Mouse (Mus musculus) layer of hippocampus, adult 9-10 months (tissue): ENCODE results near the gene Gm14137.

Experiments
- DNase-seq: peaks from one replicate; pipeline ENCODE4 v3.0.0; 2022; ENCODE audit warnings: low spot score

Gm14137 gene

DNA sequence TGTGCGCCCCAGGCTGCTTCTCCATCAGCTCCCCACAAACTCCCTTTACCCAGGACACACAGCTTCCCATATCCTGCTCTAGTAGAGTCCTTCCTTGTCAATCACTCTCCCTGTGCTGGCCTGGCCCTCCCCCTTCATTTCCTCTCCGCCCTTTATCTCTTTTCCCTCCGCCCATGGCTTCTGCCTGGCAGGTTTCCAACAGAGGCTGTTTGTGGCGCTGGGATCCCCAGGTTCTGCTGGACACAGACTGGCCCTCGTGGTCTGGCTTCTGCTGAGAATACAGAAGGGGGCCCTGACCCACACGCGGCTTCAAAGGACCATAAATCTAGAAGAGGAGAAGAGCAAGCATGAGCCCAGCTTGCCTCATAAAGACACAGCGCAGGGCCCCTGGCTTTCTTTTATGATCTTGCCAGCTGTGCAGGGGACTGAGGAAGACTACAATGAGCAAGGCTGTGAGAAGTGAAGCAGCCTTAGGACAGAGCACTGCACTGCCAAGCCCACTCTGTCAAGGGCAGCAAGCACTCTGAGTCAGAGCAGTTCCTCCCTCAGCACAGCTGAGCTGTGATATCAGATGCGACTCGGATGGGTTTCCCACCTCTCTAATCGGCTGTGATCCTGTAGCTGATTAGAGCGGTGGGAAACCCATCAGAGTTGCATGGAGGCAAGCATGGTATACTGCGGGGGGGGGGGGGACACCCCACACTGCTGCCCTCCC is 1.3 kb upstream of the Gm14137 start:
- no peak for DNase-seq

DNA sequence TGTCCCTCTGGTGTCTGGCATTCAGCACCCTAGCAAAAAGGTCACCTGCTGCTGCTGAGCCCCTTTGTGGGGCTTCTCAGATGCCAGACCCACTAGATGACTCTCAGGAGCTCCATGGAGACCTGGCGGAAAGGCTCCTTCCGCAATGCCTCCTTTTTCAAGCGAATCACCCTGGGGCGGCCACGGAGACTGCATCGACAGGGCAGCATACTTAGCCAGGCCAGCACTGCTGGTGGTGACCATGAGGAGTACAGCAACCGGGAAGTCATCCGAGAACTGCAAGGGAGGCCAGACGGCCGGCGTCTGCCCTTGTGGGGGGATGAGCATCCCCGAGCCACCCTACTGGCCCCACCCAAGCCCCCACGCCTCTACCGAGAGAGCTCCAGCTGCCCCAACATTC is 557 bp downstream of the Gm14137 start:
- no peak for DNase-seq

DNA sequence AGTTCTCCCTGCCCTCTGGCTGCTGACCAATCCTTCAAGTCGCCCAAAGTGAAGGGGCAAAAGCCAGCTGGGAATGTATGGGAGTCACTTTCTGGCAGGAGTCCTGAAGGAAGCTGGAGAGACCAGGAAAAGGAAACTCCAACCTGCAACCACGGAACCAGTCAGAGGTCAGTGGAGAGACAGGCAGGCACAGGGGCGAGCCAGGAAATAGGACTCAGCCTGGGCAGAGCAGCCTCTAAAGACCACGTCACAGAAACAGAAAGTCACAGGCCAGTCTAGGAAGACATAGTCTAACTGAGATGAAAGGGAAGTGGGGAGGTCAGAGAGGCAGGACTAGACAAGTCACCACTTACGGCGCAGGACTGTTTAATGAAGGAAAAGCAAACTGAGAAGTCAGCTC is 1.3 kb downstream of the Gm14137 start:
- no peak for DNase-seq

DNA sequence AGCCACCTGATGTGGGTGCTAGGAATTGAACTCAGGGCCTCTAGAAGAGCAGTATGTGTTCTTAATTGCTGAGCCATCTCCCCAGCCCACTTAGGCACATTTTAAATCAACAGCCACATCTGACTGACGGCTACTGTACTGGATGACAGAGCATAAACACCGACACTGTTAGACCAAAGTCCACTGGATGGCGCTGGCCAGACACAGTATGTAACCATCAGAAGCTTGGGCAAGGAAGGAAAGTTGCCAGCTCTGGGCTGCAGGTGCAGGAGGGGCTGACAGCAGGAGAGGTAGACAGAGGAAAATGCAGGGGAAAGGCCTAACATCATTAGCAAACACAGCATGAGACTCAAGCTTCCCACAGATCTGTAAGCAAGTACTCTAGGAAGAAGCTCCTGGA is 2.5 kb downstream of the Gm14137 start:
- DNase-seq, result no peak

DNA sequence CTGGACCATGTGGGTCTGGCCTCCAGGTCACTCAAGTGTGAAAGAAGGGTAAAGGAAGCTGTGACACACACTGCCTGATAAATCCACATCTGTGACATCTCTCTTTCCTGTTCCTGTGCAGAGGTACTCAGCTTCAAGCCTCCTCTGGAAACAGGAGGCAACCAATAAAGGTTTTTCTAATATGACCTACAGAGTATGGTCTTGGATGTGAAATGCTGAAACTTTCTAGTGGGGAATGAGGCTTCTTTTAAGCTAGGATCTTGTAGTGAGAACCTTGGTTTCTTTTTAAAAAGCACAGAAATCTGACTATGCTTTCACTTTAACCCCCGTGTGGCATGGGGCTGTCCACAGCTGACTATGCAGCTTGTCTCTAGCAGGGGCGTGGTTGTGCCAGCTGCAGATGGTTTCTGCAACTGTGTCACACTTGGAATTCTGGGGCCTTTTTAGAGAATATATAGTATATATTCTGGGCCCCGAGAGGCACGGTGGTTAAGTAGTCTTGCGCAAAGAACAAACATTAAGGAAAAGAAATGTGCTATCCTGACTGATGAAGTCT is 3.2 kb downstream of the Gm14137 start:
- no peak for DNase-seq

DNA sequence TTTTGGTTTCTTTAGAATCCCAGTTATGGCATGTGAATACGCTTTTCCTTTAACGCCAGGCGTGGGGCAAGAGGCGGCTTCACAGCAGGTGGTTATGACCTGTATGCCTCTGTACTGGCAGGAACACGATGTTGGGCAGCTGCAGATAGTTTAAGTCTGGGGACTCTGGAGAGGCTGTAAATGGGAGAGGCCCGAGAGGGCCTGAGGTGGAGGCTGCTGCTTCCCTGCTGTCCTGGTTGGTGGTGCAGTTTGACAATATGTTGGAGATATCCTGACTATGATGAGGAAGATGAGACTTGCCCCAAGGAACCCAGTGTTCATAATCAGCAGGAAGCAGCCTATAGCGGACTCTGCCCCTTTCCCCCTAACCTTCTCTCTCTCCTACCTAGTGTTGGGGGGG is 8.6 kb downstream of the Gm14137 start:
- DNase-seq, result no peak

DNA sequence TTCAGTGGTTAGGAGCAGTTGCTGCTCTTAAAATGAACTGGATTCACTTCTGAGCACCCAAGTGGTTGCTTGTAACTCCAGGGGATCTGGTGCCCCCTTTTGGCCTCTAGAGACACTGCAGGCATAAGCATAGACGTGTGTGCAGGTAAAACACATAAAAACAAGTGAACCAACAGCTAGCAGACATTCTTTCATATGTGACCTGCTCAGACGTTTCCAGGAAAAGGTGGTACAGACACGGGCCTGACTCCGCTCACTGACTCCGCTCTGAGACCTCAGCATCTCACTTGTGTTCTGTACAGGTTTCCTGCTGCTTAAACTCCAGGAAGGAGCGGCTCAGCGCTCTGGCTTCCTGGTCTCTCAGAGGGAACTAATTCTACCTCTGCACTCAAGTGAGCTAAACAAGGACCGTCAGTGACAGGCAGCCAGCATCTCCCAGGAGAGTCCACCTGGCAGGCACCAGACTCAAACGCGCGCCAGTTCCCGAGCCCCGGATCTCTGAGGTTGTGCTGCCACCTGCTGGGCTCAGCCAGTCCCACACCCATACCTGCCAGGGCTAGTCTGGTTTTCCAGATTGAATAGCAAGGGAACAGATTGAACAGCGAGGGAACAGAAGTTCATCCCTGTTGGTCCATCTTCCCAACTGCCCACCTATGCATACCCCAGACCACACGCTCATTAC is 14.9 kb downstream of the Gm14137 start:
- peak; percentile 81 for DNase-seq

DNA sequence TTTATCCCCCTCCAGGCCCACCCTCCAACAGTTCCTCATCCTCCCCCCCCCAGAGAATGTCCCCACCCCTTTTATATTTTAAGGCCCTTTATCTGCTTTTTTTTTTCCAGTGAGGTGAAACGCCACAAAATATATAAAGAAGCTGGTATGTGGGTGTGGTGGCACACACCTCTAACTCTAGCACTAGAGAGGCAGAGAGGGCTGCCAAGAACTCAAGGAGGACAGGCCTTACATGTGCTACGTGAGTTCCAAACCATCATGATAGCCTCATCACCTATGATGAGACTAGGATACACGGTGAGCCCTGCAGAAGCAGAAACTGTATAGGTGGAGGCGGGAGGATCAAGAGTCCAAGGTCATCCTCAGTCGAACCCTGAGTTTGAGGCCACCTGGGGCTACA is 16.7 kb downstream of the Gm14137 start:
- DNase-seq, result no peak

DNA sequence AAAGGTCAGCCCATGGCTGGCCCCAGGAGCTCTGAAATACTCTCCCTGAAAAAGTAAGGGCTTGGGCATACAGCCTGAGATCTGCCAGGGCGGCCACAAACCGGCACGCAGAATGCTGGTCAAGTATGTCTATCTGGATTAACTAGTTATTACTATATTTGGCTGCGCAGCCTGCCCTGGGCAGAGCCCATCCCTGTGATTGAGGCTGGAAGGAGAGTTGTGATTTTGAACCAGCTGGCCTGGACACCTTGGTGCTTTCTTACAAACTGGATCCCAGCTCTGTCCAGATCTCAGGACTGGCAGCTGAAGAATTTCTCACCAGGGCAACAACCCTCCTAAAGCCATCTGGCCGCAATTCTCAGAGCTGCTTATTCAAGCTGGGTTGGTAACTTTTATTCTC is 19.8 kb downstream of the Gm14137 start:
- DNase-seq, result no peak

DNA sequence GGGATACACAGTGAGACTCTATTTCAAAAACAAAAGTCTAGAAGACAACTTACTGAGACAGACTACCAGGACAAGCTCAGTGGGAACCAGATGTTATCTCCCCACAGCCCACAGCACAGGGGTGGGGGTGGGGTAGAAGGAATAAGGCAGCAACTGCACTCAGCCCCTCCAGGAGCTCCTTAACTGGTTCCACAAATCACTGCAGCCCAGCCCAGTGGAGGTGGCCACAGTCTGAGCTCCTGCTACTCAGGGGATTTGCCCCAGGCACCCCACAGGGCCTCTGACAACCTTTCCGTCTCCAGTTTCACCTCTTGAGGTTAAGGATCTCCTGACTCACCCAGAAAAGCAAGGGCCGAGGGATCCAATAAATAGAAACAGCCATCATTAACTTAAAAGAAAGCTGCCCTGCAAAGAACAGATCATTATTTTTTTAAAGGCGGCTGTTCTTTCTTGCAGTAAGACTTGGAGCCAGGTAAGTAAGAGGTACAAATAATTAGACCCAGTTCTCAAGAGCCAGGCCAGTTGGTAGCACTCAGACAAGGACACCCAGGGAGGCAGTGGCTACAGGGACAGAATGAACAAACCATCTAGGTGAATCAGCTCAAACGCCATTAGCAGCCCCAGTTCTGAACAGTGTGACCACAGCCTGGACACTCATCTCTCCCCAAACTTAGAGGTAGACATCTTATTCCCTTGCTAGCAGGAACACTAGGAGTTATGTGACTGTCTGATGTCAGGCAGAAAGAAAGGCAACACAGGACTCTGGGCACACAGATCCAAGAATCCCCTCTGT is 22.2 kb downstream of the Gm14137 start:
- no peak for DNase-seq

DNA sequence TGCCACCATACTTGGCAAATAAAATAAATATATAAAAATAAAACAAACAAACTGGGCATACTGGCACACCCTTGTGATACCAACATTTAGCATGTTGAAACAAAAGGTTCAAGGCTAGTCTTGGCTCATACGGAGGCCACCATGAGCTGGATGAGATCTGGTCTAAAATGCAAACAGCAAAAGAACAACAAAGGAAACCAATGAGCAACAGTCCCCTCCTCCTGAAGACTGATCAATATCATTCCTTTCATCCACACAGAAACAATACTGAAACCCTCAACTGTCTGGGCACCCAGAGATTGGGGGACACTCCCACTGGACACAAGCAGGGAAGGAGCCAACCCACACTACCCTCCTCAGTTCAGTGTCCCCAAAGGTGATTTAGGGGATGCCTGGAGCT is 23.2 kb downstream of the Gm14137 start:
- no peak for DNase-seq

DNA sequence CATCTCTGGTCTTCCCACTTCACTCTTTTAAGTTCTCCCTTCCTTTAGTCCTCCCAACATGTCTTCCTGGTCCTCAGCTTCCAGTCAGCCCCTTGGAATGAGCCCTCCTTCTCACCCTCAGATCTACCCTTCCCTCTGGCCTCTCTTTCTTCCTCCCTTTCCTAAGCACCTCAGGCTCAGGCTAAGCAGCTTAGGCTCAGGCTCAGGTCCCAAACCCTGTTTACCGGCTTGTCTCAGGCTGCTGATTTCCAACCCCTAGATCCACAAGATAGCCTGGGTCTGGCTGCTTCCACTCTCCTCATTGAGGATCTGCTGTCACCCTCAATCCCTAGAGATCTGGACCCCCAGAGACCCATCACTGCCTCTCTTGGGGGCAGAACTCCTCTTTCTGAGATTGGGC is 23.7 kb downstream of the Gm14137 start:
- no peak for DNase-seq

DNA sequence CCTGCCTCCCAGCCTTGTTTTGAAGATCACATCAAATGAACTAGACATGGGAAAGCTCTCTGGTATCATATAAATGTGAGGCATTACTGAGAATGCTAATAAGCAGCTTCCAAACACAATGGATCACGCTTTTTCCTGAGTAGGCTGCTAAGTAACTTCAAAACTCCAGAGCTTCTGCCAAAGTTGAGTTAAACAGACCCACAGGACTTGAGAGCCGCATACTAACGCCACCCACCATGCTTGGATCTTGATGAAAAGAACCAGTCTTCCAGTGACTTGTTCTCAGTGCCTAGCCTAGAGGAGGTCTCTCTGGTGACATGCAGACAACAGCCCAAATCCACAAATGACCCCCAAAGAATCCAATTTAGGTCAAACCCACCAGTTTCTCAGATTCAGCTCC is 24.6 kb downstream of the Gm14137 start:
- DNase-seq, result no peak

DNA sequence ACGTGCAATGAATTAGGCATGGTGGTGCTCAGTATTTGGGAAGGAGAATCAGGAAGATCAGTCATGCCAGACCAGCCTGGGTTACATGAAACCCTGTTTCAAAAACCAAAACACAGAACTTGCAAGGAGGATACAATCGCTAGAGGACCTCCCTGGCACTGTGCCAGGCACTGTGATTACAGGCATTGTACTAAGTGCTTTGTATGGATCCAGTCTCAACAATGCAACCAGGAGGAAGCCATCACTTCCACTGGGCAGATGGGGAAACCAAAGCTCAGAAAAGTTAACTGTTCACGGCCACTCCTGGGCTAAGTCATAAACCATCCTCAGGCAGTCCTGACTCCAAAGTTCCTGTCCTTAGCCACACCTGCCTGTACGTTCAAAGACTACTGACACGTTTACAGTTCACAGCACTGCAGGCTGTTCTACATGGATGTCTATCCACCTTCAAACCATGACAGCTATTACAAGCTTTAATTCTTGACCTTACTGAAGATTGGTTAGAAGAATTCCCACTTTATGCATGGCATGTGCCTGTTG is 28.7 kb downstream of the Gm14137 start:
- DNase-seq, result no peak

DNA sequence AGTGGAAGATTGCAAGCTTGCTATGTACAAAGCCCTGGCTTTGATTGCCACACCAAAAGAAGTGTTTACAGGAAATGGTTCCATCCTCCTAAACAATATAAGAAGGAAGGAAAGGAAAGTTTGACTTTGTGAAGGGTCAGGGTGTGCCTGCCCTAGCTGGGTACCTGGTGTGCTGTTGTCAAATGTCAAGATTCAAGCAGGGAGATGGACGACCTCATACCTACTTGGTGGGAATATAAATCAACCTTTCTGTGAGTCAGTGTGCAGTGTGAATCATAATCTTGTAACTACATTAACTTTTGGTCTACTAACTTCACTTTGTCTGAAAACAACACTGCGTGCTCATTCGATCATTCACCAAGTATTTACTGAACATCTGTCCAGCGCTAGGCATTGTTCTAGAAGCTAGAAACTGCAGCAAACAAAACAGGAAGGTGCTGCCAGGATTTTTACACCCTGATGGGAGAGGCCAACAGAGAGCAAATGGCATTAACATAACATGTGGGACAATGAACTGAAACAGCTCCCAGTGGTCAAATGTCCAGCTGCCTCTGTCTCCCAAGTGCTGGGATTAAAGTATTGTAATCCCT is 29.7 kb downstream of the Gm14137 start:
- no peak for DNase-seq

DNA sequence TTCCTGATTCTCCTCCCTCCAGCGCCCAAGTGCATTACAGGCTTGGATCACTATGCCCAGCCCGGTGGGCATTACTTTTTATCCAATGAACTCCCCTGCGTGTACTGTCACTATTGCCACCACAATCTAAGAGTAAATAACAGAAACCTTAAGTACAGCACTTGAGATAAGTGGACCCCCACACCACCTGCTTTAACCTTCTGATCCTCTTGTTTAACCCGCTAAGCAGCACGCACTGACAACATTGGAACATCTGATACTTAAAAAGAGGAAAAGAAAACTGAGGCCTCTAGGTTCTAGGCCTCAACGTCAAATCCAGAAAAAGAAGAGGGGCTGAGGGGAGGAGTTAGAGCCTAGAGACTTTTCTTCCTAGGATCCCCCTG is 33.6 kb downstream of the Gm14137 start:
- no peak for DNase-seq

DNA sequence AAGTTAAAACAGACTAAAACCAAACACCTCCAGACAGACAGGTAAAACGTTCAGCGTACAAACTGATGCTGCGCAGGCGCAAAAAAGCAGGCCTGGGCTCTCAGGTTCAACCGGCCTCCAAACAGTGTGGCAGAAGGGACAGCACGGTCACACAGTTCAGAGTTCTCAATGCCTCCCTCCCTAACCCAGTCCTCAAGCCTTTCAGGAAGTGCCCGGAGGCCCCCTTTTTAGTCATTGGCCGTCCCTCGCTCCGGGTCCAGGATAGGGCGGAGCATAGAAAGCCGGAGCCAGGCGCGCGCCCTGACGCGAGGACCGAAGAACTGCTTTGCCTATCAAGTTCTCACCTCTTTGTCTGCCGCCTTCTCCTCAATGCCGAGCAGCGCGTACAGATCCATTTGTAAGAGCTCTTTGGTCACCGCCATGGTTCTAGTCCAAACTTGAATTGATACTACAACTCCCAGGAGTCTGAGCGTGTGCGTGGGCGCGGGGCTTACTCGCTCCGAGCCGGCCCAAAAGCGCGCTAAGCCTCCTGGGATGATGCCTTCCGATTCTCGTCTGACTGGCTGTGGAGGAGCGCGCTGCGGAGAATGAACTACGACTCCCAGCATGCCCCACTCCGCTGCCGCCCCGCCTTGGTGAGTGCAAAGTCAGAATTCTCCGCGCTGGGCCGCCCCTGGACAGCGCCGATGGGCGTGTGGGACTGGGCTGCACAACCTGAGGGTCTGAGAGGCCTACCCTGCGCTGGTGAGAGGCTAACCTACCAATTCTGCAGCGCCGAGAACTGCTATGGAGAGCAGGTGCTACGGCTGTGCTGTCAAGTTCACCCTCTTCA is 34.3 kb downstream of the Gm14137 start, which contains the start of the genes Zfyve19 and Dnajc17:
TSS of gene Zfyve19 (plus strand) at position 274 of the 832 bp plus-strand sequence.
TSS of gene Dnajc17 (minus strand) at position 452 of the 832 bp plus-strand sequence.
- DNase-seq, result peak; percentile 97

DNA sequence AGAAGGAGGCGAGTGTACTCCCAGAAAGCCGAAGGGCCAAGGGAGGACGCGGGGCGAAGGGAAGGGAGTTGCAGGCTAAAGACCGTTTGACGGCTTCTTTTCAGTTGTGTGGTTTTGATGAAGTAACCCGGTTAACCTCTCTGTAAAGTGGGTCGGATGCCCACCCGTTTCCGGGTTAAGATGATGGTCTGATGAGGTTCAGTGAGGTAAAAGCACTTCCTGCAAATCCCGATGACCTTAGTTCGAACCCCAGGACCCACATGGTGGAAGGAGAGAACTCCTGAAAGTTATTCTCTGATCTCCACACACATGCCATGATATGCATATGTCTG is 34.8 kb downstream of the Gm14137 start:
- no peak for DNase-seq
